ENCODE assay signal across 25 mouse cellular contexts in the genomic region with DNA sequence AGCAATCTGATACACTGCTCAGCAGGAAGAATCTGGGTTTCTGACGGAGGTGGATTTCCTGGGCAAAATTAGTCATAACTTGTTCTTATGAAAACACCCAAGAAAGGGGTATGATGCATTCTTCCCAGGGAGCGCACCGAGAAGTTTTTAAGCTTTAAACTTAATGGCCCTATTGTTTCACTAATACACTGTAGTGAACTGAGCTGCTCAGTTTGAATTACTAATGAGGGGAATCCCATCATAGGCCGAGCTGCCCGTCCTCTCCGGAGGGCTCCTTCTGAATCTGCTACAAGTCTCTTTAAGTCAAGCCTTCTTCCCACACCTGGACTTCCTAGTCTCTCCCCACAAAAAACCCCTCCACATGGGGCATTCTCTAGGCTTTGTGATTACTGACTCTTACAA.
A peak's percentile ranks its signal among the peaks of the same experiment; 100 is the strongest.
DNase-seq lines count a peak whose midpoint lies in the region; ATAC-seq and TF ChIP-seq lines count a peak whose summit lies in the region.
"Had no signal": no experiment of that assay in that cellular context is flagged by ENCODE, and none has a peak within 500 bp of the region (broad histone marks: within the 10 kb centered on the region; RNA-seq: fewer than 3 reads in every experiment).

No protein-coding gene starts in this region.

- H3K4me3 ChIP-seq in intestine, embryonic 14.5 days (ENCODE audit: low read depth, low read length), result no peak overlapping the region
- H3K4me3 ChIP-seq in intestine, postnatal 0 days (ENCODE audit: low read depth, low read length), result no peak overlapping the region
- H3K4me3 ChIP-seq in cerebellum, adult 2 months (replicated peaks; ENCODE audit: insufficient read depth, low read depth, low read length), result no peak overlapping the region
- H3K4me3 ChIP-seq: gastrocnemius, adult 2 months; heart, embryonic 15.5 days; hindbrain, embryonic 13.5 days; intestine, embryonic 15.5 days; layer of hippocampus, adult 2 months; limb, embryonic 12.5 days; midbrain, embryonic 12.5 days had no signal

- H3K27me3 ChIP-seq in intestine, embryonic 14.5 days (replicated peaks; ENCODE audit: control insufficient read depth, insufficient read depth, low read length), result no peaks in the 10 kb centered on the region
- H3K27me3 ChIP-seq in intestine, postnatal 0 days (replicated peaks; ENCODE audit: control insufficient read depth, insufficient read depth, low read length), result no peaks in the 10 kb centered on the region
- no peaks in the 10 kb centered on the region for H3K27me3 ChIP-seq in cerebellum, adult 2 months (ENCODE audit: control insufficient read depth, insufficient read depth, low read length)
- H3K27me3 ChIP-seq: heart, embryonic 15.5 days; hindbrain, embryonic 13.5 days; intestine, embryonic 15.5 days; limb, embryonic 12.5 days; midbrain, embryonic 12.5 days had no signal

- H3K27ac ChIP-seq in intestine, embryonic 14.5 days (ENCODE audit: low read depth), result no peak overlapping the region
- no peak overlapping the region for H3K27ac ChIP-seq in intestine, postnatal 0 days (ENCODE audit: low read depth, low read length)
- no peak overlapping the region for H3K27ac ChIP-seq in cerebellum, adult 2 months (ENCODE audit: insufficient read depth, low read length)
- H3K27ac ChIP-seq: gastrocnemius, adult 2 months; heart, embryonic 15.5 days; hindbrain, embryonic 13.5 days; intestine, embryonic 15.5 days; layer of hippocampus, adult 2 months; limb, embryonic 12.5 days; midbrain, embryonic 12.5 days had no signal

- 47% methylated on average over 6 of the region's 6 CpGs for WGBS in intestine, embryonic 14.5 days
- 65% methylated on average over 6 of the region's 6 CpGs for WGBS in intestine, postnatal 0 days
- 46% methylated on average over 6 of the region's 6 CpGs for WGBS in cerebellum, adult 2 months

- no peaks in the 10 kb centered on the region for H3K9me3 ChIP-seq in intestine, embryonic 14.5 days (ENCODE audit: control insufficient read depth, low read length)
- H3K9me3 ChIP-seq in intestine, postnatal 0 days (ENCODE audit: control insufficient read depth), result no peaks in the 10 kb centered on the region
- H3K9me3 ChIP-seq: heart, embryonic 15.5 days; hindbrain, embryonic 13.5 days; intestine, embryonic 15.5 days; midbrain, embryonic 12.5 days had no signal

- no peak for ATAC-seq in intestine, embryonic 14.5 days (replicated peaks; ENCODE audit: low FRiP score, low TSS enrichment, low read depth)
- no peak for ATAC-seq in intestine, postnatal 0 days
- ATAC-seq: intestine, embryonic 15.5 days had no signal

- no peaks in the 10 kb centered on the region for H3K4me1 ChIP-seq in intestine, embryonic 14.5 days (replicated peaks; ENCODE audit: control insufficient read depth, insufficient read depth, low read length)
- no peaks in the 10 kb centered on the region for H3K4me1 ChIP-seq in intestine, postnatal 0 days (replicated peaks; ENCODE audit: control insufficient read depth, insufficient read depth, low read length)
- H3K4me1 ChIP-seq in cerebellum, adult 2 months (ENCODE audit: control insufficient read depth, insufficient read depth, low read length), result no peaks in the 10 kb centered on the region
- H3K4me1 ChIP-seq: heart, embryonic 15.5 days; hindbrain, embryonic 13.5 days; intestine, embryonic 15.5 days; limb, embryonic 12.5 days had no signal

- no peak overlapping the region for H3K4me2 ChIP-seq in intestine, embryonic 14.5 days (ENCODE audit: low read length)
- H3K4me2 ChIP-seq in intestine, postnatal 0 days (replicated peaks; ENCODE audit: low read depth), result no peak overlapping the region
- H3K4me2 ChIP-seq: heart, embryonic 15.5 days; hindbrain, embryonic 13.5 days; intestine, embryonic 15.5 days; limb, embryonic 12.5 days; liver, embryonic 11.5 days; midbrain, embryonic 12.5 days had no signal

- no peak overlapping the region for H3K9ac ChIP-seq in intestine, embryonic 14.5 days (ENCODE audit: low read length)
- H3K9ac ChIP-seq in intestine, postnatal 0 days (ENCODE audit: low read depth, low read length), result no peak overlapping the region
- H3K9ac ChIP-seq: heart, embryonic 15.5 days; hindbrain, embryonic 13.5 days; intestine, embryonic 15.5 days; limb, embryonic 12.5 days; midbrain, embryonic 12.5 days had no signal

- no peak for TF ChIP-seq POLR2A in cerebellum, adult 2 months (IDR thresholded peaks at IDR 0.05; ENCODE audit: borderline replicate concordance, insufficient read depth, low read length)

- DNase-seq in intestine, embryonic 14.5 days (ENCODE audit: low spot score), result peak; percentile 43
- DNase-seq in ES-CJ7 (ENCODE audit: low read depth, low spot score), result peak; percentile 9
- peak; percentile 18 for DNase-seq in brain, adult 2 months (ENCODE audit: low read depth, low spot score)
- peak; percentile 1 for DNase-seq in naive thymus-derived CD4-positive, alpha-beta T cell, adult 2 months (ENCODE audit: low read depth)
- no peak for DNase-seq in cerebellum, adult 2 months
- DNase-seq in testis, postnatal 10 days (ENCODE audit: low spot score), result no peak
- DNase-seq in adrenal gland, postnatal 25 days, result no peak
- DNase-seq: B cell, adult 2 months; cerebellum, adult 8-10 months; cerebellum, postnatal 36 days; gastrocnemius, adult 2 months; heart, postnatal 36 days; kidney, postnatal 25 days; lung, adult 18-20 months; lung, postnatal 10 days; right cerebral cortex, postnatal 25 days; thymus, postnatal 25 days had no signal

- no peak for TF ChIP-seq CTCF in intestine, postnatal 0 days (IDR thresholded peaks at IDR 0.05; ENCODE audit: low read depth)
- TF ChIP-seq CTCF in cerebellum, adult 2 months (IDR thresholded peaks at IDR 0.05; ENCODE audit: borderline replicate concordance, insufficient read depth, low read depth, low read length), result no peak

- no peaks in the 10 kb centered on the region for H3K36me3 ChIP-seq in intestine, embryonic 14.5 days (ENCODE audit: control insufficient read depth, insufficient read depth, low read length)
- no peaks in the 10 kb centered on the region for H3K36me3 ChIP-seq in intestine, postnatal 0 days (ENCODE audit: control insufficient read depth, insufficient read depth)
- H3K36me3 ChIP-seq: heart, embryonic 15.5 days; hindbrain, embryonic 13.5 days; intestine, embryonic 15.5 days; limb, embryonic 12.5 days; midbrain, embryonic 12.5 days had no signal

Comparison
In these comparisons a context has a peak if more than half of its experiments do, and no peak if none do; other contexts are left out.
1. DNase-seq: peak in intestine, embryonic 14.5 days (single experiment), ES-CJ7 (single experiment), brain, adult 2 months (single experiment) and naive thymus-derived CD4-positive, alpha-beta T cell, adult 2 months (single experiment); none in cerebellum, adult 2 months (0 of 2), testis, postnatal 10 days (single experiment) and adrenal gland, postnatal 25 days (single experiment).